Mouse (Mus musculus) mesoderm, embryonic 11.5 days (tissue): ENCODE measurements around the gene Abraxas2.

ENCODE experiments used
- DNase-seq: peaks from one replicate; pipeline ENCODE4 v3.0.0-alpha.2; 2012; ENCODE audit warnings: low read depth, low spot score

The Abraxas2 gene

DNA sequence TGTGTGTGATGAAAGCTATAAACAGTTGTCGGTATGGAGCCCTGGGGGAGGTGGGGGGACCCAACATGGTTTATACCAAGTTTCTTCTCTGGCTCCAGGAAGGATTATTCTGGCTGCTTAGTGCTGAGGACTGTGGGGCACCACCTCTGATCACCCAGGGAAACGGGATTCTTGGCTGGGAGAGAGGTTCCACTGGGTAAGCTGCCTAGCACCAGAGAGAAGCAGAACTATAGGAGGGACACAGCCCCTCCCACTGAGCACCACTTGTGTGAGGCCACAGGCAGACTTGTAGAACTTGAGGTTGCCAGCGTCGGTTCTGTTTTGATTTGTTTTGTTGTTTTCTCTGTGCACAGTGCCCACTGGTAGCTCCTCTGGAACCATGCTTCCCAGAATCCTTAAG is 5.1 kb upstream of the Abraxas2 start:
- no peak for DNase-seq

DNA sequence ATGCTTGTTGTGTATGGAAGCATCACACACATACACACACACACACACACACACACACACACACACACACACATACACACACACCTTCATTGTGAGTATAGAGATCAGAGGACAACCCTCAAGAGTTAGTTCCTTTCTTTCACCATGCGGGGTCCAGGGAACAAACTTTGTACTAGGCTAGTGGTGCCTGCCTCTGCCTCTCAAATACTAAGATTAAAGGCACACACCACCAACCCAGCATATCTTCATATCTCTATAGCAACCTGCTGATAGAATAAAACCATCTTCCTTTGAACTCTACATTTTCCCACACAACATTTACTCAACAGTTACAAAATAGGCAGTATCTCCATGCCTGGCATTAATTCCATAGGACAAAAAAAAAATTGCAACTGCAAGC is 2.9 kb upstream of the Abraxas2 start:
- no peak for DNase-seq

DNA sequence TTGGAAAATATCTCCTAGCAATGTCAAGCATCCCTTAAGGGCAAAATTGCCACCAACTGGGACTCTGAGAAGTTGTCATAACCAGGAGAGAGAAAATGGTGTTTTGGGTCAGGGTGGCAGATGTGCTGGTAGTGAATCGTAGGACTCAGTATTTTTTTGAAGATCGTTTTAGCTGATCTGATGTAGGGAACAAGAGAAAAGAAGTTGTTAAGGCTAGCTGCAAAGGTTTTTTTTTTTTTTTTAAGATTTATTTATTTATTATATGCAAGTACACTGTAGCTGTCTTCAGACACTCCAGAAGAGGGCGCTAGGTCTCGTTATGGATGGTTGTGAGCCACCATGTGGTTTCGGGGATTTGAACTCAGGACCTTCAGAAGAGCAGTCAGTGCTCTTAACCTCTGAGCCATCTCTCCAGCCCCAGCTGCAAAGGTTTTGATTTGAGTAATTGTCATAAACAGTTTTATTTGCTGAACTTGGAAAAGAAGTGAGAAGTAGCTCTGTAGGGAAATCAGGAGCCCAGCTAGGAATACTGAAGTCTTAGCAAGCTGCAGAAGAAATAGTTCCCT is 899 bp upstream of the Abraxas2 start:
- no peak for DNase-seq

DNA sequence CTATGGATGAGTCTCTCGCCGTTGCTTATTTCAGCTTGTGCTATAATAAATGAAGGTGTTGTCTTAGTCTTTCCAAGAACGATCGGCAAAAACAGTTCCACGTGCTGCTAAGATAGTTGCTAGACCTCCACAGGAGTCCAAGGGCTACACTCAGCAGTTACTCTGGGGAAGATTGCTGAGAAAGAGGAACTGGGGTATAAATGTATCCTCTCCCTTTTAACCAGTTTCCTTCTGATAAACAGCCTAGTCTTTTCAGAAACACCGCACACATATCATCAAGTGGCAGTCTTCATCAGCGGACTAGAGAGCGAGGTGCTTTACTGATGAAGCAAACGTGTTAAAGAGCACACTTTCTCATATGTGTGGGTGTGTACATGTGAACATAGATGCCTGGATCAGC is 7.3 kb downstream of the Abraxas2 start:
- no peak for DNase-seq

DNA sequence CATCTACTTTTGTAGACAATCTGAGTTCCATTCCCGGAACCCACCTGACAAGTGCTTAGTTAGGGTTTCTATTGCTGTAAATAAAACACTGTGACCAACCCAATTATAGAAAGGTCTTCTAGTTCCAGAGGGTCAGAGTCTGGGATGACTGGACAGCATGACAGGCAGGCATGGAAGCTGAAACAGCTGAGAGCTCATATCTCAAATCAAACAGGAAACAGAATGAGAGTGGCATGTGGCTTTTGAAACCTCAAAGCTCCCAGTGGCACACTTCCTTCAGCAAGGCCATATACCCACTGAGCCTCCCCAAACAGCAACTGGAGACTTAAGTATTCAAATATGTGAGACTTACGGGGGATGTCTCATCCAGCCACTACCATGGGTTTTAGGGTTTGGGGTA is 14.0 kb downstream of the Abraxas2 start:
- DNase-seq, result no peak

DNA sequence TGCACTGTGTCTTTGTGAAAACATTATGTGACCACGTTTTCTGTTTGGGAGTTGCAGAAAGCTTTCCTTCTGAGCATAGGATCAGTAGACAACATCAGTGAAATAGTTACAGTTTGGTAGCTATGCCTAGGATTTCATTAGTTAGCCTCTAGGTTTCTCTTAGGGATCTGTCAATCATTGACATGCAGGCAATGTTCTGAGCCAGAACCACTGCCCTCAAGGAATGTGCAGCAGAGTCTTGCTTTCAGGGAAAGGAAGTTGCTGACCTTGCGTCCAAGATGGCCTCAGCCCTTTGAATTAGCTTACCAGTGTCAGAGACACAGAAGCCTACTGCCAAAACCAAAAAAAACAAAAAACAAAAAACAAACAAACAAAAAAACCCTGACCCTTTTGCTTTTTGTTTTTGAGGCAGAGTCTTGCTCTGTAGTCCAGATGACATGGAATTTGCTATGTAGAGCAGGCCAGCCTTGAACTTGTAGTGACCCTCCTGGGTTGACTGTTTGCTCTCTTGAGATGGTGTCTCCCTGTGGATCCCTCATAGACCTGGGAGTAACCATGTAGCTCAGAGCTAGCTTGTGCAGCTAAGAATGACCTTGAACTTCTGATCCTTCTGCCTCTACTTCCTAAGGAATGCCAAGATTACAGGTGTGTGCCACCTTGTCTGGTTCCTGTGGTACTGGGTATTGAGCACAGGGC is 16.5 kb downstream of the Abraxas2 start:
- DNase-seq, result no peak

DNA sequence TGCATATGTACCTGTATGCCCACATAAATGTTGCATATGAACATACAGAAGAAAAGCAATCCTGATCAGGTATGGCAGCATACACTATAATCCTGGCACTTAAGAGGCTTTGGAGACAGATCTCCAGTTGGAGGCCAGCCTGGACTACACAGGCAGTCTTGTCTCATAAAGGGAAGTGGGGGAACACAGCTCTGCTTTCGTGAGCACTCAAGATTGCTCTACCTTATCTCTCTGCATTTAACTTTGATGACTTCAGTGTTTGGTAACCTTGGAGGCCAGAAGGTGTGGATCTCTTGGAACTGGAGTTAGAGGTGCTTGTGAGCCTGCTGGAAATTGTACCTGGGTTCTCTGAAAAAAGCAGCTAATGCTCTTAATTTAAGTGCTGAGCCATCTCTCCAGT is 21.3 kb downstream of the Abraxas2 start:
- DNase-seq, result no peak

DNA sequence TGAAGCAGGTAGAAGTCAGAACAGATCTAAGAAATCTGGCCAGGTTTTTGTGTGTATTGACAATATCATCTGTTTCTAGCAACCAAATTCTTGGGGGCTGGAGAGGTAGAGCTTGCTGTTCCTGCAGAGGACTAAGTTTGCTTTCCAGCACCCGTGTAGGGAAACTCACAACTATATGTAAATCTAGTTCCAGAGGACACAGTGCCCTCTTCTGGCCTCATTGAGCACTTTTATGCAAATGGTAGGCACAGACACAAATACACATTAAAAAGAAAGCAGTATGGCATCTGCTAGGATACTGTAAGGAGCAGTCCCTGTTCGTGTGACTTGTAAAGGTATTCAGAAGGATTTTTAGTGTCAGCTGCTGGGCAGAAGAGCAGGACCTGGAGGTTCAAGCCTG is 23.3 kb downstream of the Abraxas2 start:
- no peak for DNase-seq

DNA sequence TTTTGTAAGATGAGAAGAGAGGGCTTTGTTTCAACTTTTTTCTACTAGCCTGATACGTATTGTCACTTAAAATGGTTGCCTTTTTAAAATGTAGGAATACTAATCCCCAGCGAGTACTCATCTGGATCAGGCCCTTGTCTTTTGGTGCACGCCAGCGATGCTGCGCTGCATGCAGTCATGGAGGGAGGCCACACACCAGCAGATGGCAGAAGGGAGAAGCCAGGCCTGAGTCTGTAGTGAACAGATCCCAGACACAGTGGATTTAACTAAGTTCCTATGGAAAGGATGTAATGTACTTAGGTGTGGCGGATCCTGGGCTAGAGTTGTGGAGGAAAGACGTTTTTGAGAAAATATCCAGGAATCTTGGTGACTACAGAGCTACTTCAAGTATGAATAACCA is 25.0 kb downstream of the Abraxas2 start:
- DNase-seq, result no peak

DNA sequence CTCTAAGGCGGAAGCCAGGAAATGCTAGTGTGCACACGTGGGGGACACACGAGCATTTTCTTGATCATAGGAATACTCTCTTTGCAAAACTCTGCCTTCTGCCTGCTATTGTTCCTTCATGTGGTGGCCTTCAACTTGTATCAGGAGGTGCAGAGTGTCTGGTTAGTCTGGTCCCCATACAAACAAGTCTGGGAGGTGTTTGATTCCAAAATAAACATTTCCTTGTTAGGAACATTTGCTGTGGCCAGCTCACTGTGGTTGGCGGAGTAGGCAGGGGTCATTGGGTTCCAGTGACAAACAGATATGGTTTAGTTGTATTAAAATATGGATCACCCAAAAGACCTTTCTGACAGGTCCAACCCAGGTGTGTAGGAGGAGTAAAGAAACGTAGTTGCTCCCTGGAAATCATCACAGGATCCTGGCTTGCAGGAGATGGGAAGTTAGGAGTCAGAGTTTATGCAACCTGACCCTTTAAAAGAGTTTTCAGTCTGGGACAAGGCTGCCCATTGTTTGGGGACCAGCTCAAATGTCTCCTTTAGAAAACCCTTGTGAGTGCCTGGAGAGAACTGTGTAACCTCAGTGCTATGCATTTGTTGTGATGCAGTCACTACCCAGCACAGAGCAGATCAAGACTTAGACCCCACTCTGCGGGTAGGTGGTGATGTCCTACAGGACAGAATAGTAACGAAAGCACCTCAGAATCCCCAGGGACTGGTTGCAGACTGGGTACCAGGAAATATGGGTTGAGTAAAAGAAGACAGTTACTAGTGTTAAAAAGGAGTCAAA is 28.2 kb downstream of the Abraxas2 start:
- DNase-seq, result peak; percentile 9

DNA sequence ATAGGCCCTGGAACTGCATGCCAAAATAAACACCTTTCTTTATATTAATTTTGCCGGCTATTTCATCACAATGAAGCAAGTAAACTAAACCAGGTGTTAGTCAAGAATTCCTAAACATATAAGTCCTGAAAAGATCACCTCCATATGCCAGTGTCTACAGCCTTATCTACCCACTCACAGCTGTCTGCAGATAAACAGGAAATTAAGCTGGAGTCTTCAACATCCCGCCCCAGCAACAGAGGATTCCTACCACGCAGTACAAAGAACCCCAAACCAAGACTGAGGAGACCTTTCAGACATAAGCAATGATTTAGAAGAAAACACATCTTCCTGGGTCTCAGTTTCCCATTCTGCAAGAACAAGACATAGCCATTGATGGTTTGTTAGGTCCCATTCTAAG is 29.0 kb downstream of the Abraxas2 start:
- no peak for DNase-seq

DNA sequence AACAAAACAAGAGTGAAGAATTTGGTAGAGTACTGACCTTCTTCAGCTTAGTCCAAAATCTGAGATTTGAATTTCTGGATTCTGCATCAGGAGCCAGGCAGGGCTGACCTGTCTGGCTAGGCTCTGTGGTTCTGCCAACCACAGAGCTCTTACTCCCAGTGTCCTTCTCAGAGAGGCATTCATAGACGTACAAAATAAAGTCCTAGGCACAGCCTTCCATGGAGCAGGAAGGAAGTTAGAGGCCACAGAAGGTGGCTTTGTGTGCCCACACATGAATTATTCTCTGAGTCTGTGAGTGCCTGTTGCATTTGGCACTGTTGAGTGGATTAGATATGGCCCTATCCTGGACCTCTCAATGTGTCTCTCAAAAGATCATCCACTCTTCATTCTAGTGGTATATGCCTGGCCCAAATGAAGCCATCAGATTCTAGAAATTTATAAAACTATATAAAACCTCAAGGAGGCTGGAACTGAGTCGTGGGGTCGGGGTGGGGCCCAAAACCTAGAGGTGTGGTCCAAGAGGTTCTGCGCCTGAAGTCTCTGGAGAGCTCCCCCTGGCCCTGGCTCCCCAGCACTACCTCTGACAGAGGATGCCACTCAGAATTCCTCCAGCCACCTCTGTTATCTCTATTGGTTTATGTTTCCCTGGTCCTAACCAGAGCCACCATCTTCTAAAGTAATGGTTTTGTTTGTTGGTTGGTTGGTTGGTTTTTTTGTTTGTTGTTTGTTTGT is 29.7 kb downstream of the Abraxas2 start:
- no peak for DNase-seq

DNA sequence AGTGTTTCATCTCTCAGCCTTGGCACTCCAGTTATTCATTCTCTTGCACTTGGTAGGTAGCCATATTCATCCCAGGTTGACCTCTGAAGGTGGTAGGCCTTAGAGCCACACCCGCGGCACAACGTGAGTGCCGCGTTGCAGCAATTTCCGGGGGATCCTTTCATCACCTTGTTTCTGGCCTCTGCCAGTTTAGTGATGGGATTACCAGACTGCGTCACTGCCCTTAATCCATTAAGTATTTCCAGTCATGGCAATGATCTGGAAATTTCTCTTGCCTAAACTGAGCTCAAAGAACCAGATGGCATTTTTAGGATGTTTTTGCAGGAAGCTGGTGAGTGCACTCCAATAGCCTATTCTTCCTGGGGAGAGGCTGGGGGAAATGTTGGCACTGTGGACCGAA is 30.7 kb downstream of the Abraxas2 start:
- DNase-seq, result no peak

DNA sequence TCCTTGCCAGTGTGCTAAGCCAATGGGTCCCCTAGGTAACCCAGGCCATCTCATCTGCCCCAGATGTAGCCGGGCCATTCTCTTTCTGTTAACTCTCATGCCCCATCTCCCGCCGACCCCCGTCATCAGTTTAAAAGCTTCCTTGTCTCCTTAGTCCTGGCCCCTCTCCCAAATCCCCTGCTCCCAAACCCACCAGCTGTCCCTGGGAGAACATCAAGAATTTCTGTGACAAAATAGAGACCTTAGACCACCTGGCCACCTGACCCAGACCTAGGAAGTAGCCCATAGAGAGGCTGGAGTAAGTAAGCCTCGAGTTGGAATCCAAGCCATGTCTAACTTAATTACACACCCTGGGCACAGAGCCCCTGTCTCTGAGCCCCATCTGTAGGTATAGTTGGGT is 31.2 kb downstream of the Abraxas2 start:
- DNase-seq, result no peak

DNA sequence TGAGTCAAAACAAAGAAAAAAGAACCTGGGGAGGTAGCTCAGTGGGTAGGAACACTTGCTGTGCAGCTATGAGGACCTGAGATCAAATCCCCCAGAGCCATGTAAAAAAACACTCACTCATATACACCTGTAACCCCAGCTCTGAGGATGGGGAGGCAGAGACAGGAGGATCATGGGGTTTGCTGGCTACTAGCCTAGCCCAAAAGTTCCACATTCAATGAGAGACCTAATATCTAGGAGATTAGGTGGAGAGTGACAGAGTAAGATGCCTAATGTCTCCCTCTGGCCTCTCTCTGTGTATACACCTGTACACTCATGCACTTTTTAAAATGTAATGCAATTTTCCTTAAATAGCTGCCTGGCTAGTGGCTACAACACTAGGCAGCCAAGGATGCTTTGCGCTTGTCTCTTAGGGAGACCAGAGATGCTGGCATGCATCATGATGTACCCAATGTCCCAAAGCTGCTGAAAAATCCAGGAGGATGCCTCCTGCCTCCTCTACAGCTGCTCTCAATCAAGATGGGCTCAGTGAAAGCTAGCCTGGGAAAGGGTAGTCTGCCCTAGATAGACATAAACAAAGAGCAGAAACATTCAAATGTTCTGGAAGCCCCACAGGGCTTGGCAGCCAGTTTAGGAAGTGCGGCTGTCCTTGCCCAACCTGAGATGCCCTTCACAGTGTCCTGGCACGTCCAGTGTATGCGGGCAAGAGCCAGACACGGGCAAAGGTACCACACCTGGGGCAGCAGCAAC is 32.7 kb downstream of the Abraxas2 start:
- no peak for DNase-seq

DNA sequence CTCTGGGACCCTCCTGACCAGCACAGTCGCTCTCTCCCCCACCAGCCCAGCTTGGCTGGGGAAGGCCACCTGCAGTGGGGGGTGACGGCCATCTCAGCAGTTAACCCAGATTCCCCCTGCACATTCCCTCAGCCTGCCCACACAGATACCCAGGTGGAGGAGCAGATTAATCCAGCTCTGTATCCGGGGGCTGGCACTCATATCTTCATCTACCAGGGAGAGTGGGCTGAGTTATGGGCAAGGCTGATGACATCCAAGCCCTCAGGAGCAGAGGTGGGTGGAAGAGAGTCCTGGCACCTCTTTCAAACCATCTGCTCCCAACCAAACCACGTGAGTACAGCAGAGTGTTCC is 33.3 kb downstream of the Abraxas2 start:
- no peak for DNase-seq

DNA sequence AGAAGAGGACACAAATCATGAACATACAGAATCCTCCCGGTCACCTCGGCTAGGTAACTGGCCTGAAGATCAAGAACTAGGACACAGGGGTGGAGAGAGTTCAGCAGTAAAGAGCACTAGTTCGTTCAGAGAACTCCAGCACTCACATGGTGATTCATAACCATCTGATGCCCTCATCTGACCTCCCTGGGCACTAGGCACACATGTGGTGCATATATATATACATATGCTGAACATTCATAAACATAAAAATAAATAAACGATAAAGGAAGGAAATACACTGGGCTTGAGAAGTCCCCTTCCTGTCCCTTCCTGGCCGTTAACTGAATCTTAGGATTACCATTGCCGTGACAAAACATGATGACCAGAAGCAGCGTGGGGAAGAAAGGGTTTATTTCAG is 33.8 kb downstream of the Abraxas2 start:
- DNase-seq, result no peak

DNA sequence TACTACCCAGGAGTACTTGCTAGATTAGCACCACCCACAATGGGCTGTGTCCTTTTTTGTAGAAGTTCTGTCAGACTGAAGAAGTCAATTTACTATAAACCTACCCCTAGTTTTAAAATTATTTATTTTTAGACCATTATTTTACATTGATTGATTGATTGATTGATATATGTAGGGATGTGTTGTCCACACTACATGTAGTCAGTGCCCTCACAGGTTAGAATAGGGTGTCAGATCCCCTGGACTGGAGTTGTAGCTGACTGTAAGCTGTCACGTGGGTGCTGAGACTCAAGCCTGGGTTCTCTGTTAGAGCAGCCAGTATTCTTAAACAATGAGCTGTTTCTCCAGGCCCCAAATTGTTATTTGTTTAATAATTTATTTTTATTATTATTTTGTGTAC is 34.3 kb downstream of the Abraxas2 start:
- DNase-seq, result no peak

DNA sequence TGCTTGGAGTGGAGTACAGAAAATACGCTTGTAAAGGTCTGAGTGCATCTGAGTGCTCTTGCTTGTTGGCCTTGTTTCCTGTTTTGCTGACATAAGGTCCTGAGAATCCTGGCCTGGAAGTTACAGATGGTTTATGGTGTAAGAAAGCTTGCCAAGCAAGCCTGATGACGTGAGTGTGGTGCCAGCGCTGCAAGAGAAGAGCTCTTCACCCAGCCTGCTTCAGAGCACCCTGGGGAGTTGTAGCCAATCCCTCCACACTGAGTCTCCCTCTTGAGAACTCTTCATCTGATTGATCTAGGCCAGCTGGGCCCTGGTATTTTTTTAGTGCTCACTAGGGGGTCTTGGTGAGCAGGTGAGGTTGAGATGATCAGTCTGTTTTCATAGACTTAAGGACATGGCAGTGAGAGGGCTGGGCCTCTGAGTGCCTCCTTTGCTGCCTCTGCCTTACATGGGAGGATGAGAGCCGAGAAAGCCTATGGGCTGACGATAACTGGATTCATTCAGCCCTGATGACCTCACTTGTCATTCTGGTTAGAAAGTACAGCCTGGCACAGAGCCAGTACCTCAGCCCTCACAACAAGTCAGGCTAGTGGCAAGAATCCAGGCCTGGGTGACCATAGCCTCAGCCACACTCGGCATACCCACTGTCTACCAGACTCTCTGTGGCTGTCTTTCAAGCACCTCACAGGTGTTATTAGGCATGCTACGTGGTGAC is 36.0 kb downstream of the Abraxas2 start:
- DNase-seq, result no peak

DNA sequence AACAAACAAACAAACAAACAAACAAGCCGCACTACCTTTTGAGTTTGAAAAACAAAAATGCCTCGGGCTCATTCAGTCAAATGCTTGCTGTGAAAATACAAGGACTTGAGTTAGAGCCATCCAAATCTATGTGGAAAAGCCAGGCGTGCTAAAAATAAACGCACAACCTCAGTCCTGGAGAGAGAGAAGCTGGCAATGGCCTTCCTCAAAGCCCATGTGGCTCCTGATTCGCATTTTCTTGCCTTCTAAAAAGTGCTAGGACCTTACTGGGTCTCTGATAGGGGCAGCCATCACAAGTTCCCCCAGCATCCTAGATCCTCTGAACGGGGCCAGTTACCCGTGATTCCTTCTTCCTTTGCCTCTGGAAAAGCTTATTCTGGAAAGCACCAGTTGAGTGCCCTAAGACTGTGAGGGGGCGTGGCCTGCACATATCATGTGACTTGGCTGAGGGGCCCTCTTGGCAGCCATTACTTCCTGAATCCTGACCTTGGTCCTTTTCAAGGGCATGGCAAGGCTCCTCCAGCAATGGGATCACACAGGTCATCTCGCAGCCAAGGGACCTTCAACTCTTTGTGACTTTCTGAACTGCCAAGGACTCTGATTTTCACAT is 37.3 kb downstream of the Abraxas2 start:
- no peak for DNase-seq

DNA sequence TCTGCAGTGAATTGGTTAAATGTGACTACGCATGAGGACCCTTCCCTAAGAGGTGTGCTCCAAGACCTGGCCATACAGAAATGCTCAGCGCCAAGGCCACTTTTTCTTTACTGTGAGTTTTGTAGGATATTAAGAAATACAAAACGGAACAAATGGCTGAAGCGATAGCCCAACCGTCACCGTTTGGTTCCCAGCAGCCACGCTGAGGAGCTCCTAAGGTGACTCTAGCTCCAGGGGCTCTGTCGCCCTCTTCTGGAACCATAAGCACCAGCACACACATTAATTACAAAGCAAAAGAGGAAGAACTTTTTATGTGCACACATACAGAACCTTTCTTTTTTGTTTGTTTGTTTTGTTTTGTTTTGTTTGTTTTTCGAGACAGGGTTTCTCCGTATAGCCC is 38.2 kb downstream of the Abraxas2 start:
- DNase-seq, result no peak
